Mouse (Mus musculus): ENCODE results near the gene Pate1. TPM values are rescaled to one million over a fixed set of nuclear protein-coding genes. Genes with fewer than 3 reads are reported as not detected.

The Pate1 gene
- polyA plus RNA-seq (2017; shearing (Covaris generic)), result not detected

GRCm38 (mm10) chr9:35687013-35687412 lies at the start of gene Pate1:
Gene Pate1 (minus strand): TSS chr9:35687390.
- no peak for ATAC-seq

- no peak for ATAC-seq
These were observed 20.1 kb upstream of the Pate1 start for GRCm38 (mm10) chr9:35707265-35707664.

GRCm38 (mm10) chr9:35691924-35692323 lies 4.7 kb upstream of the Pate1 start:
- no peak for ATAC-seq

GRCm38 (mm10) chr9:35673557-35673956 lies 13.6 kb downstream of the Pate1 start:
- no peak for ATAC-seq

GRCm38 (mm10) chr9:35648102-35648501 lies 39.1 kb downstream of the Pate1 start, which contains the start of gene Pate3:
Gene Pate3 (minus strand): TSS chr9:35648202.
- no peak for ATAC-seq

Other genes starting within 250 kb of the Pate1 start
- gene Gm1113, start 169.1 kb downstream of the Pate1 start, polyA plus RNA-seq (2017; shearing (Covaris generic)), result not detected
- under 1 TPM; 0.09 to 0.17 TPM for gene Ddx25, start 128.9 kb downstream of the Pate1 start, polyA plus RNA-seq (2017; shearing (Covaris generic))
- 10 to 100 TPM; 21.0 to 27.0 TPM for gene Pus3, start 128.8 kb downstream of the Pate1 start, polyA plus RNA-seq (2017; shearing (Covaris generic))
- under 1 TPM in 1 of 2 experiments, not detected in 1; 0.25 TPM for gene Pate2, start 117.1 kb downstream of the Pate1 start, polyA plus RNA-seq (2017; shearing (Covaris generic))
- gene Hyls1, start 117.0 kb downstream of the Pate1 start, polyA plus RNA-seq (2017; shearing (Covaris generic)), result 1 to 10 TPM; 8.7 to 8.8 TPM
- under 1 TPM in 1 of 2 experiments, not detected in 1; 0.42 TPM for gene Pate4, start 75.4 kb downstream of the Pate1 start, polyA plus RNA-seq (2017; shearing (Covaris generic))
- not detected for gene Pate3, start 39.2 kb downstream of the Pate1 start, polyA plus RNA-seq (2017; shearing (Covaris generic))
- gene Gm17677, start 53.7 kb upstream of the Pate1 start, polyA plus RNA-seq (2017; shearing (Covaris generic)), result not detected
- gene Gm17727, start 90.7 kb upstream of the Pate1 start, polyA plus RNA-seq (2017; shearing (Covaris generic)), result not detected
- not detected for gene Gm27235, start 102.7 kb upstream of the Pate1 start, polyA plus RNA-seq (2017; shearing (Covaris generic))
- not detected for gene D730048I06Rik, start 102.7 kb upstream of the Pate1 start, polyA plus RNA-seq (2017; shearing (Covaris generic))
- not detected for gene 9230110F15Rik, start 156.8 kb upstream of the Pate1 start, polyA plus RNA-seq (2017; shearing (Covaris generic))
- not detected for gene 9230113P08Rik, start 221.0 kb upstream of the Pate1 start, polyA plus RNA-seq (2017; shearing (Covaris generic))